Mouse (Mus musculus): ENCODE data around the gene Vwa8.

GRCm38 (mm10) chr14:78851366-78851765, 2.5 kb downstream of the Vwa8 start:
- TF ChIP-seq GATA1 (IDR thresholded peaks at IDR 0.05; ENCODE audit: low read length) (no peak), TAL1 (IDR thresholded peaks at IDR 0.05; ENCODE audit: low read length) (no peak)
